Mouse (Mus musculus): Measurements from ENCODE around the gene Stx8. TPM values are rescaled to one million over a fixed set of nuclear protein-coding genes. Genes with fewer than 3 reads are reported as not detected.

Gene Stx8
- polyA plus RNA-seq, 1 experiment from 2014 or later = 71.0 TPM

- Histone ChIP-seq H3K9me3 (ENCODE audit: control insufficient read depth, low read length) (no peaks in the 10 kb centered on the region), H3K36me3 (ENCODE audit: control insufficient read depth, insufficient read depth, low read length) (no peaks in the 10 kb centered on the region), H3K27me3 (ENCODE audit: control insufficient read depth, insufficient read depth, low read length) (no peaks in the 10 kb centered on the region), H3K4me2 (replicated peaks; ENCODE audit: low read depth) (no peak overlapping the region), H3K4me1 (replicated peaks; ENCODE audit: control insufficient read depth, insufficient read depth) (no peaks in the 10 kb centered on the region; the same call in 1 of the 2 replicates), H3K9ac (ENCODE audit: low read length) (no peak overlapping the region), H3K27ac (replicated peaks) (no peak overlapping the region), H3K4me3 (ENCODE audit: low read depth, low read length) (no peak overlapping the region)
- no peak for ATAC-seq (ENCODE audit: low FRiP score, low TSS enrichment)
- WGBS = 64% methylated on average over 2 of the region's 2 CpGs
- DNase-seq (ENCODE audit: low spot score) = no peak
- no peak for TF ChIP-seq CTCF (IDR thresholded peaks at IDR 0.05; ENCODE audit: low read depth)
Measured at GRCm38 (mm10) chr11:68208023-68208422, 242.0 kb downstream of the Stx8 start.

GRCm38 (mm10) chr11:68208582-68208981 is 242.6 kb downstream of the Stx8 start:
- DNase-seq (ENCODE audit: low spot score) = no peak
- Histone ChIP-seq H3K4me3 (ENCODE audit: low read depth, low read length) (no peak overlapping the region), H3K4me2 (replicated peaks; ENCODE audit: low read depth) (no peak overlapping the region), H3K27ac (replicated peaks) (peak overlapping the region; percentile 75), H3K27me3 (ENCODE audit: control insufficient read depth, insufficient read depth, low read length) (no peaks in the 10 kb centered on the region), H3K9me3 (ENCODE audit: control insufficient read depth, low read length) (no peaks in the 10 kb centered on the region), H3K9ac (ENCODE audit: low read length) (0 out of 2 replicates have a peak overlapping the region, but pooled peaks have one; percentile 4), H3K36me3 (ENCODE audit: control insufficient read depth, insufficient read depth, low read length) (no peaks in the 10 kb centered on the region), H3K4me1 (replicated peaks; ENCODE audit: control insufficient read depth, insufficient read depth) (no peaks in the 10 kb centered on the region; the same call in 1 of the 2 replicates)
- ATAC-seq (ENCODE audit: low FRiP score, low TSS enrichment) = no peak
- 64% methylated on average over 1 of the region's 1 CpGs for WGBS
- TF ChIP-seq EP300 (optimal IDR thresholded peaks at IDR 0.05) = no peak
- TF ChIP-seq CTCF (IDR thresholded peaks at IDR 0.05; ENCODE audit: low read depth) = no peak

GRCm38 (mm10) chr11:68209506-68209905 is 243.5 kb downstream of the Stx8 start:
- TF ChIP-seq CTCF (IDR thresholded peaks at IDR 0.05; ENCODE audit: low read depth) (no peak), EP300 (optimal IDR thresholded peaks at IDR 0.05) (no peak)
- WGBS = 72% methylated on average over 4 of the region's 4 CpGs
- Histone ChIP-seq H3K4me3 (ENCODE audit: low read depth, low read length) (no peak overlapping the region), H3K9me3 (ENCODE audit: control insufficient read depth, low read length) (no peaks in the 10 kb centered on the region), H3K9ac (ENCODE audit: low read length) (no peak overlapping the region), H3K36me3 (ENCODE audit: control insufficient read depth, insufficient read depth, low read length) (no peaks in the 10 kb centered on the region), H3K27me3 (ENCODE audit: control insufficient read depth, insufficient read depth, low read length) (no peaks in the 10 kb centered on the region), H3K4me2 (replicated peaks; ENCODE audit: low read depth) (no peak overlapping the region), H3K27ac (replicated peaks) (no peak overlapping the region; the same call in 1 of the 2 replicates), H3K4me1 (replicated peaks; ENCODE audit: control insufficient read depth, insufficient read depth) (no peaks in the 10 kb centered on the region; the same call in 1 of the 2 replicates)
- ATAC-seq (ENCODE audit: low FRiP score, low TSS enrichment) = no peak
- DNase-seq (ENCODE audit: low spot score) = no peak

GRCm38 (mm10) chr11:68210714-68211113 is 244.7 kb downstream of the Stx8 start:
- TF ChIP-seq CTCF (IDR thresholded peaks at IDR 0.05; ENCODE audit: low read depth) (no peak), EP300 (optimal IDR thresholded peaks at IDR 0.05) (no peak)
- H3K27me3 ChIP-seq (ENCODE audit: control insufficient read depth, insufficient read depth, low read length) = no peaks in the 10 kb centered on the region
- 88% methylated on average over 5 of the region's 5 CpGs for WGBS
- ATAC-seq (ENCODE audit: low FRiP score, low TSS enrichment) (no peak), DNase-seq (ENCODE audit: low spot score) (no peak)
- no peak overlapping the region for H3K9ac ChIP-seq (ENCODE audit: low read length)
- H3K4me1 ChIP-seq (replicated peaks; ENCODE audit: control insufficient read depth, insufficient read depth) = peaks cover 2% of the 10 kb centered on the region
- 0 out of 2 replicates have a peak overlapping the region, but pooled peaks have one; percentile 45 for H3K27ac ChIP-seq (replicated peaks)
- H3K9me3 ChIP-seq (ENCODE audit: control insufficient read depth, low read length) = no peaks in the 10 kb centered on the region
- H3K36me3 ChIP-seq (ENCODE audit: control insufficient read depth, insufficient read depth, low read length) = no peaks in the 10 kb centered on the region
- no peak overlapping the region for H3K4me2 ChIP-seq (replicated peaks; ENCODE audit: low read depth)
- no peak overlapping the region for H3K4me3 ChIP-seq (ENCODE audit: low read depth, low read length)

- Histone ChIP-seq H3K27me3 (ENCODE audit: control insufficient read depth, insufficient read depth, low read length) (no peaks in the 10 kb centered on the region), H3K4me2 (replicated peaks; ENCODE audit: low read depth) (no peak overlapping the region), H3K9ac (ENCODE audit: low read length) (no peak overlapping the region), H3K4me1 (replicated peaks; ENCODE audit: control insufficient read depth, insufficient read depth) (peaks cover 7% of the 10 kb centered on the region), H3K4me3 (ENCODE audit: low read depth, low read length) (no peak overlapping the region), H3K9me3 (ENCODE audit: control insufficient read depth, low read length) (no peaks in the 10 kb centered on the region), H3K36me3 (ENCODE audit: control insufficient read depth, insufficient read depth, low read length) (no peaks in the 10 kb centered on the region), H3K27ac (replicated peaks) (peak overlapping the region; percentile 53)
- WGBS = 41% methylated on average over 8 of the region's 8 CpGs
- TF ChIP-seq EP300 (optimal IDR thresholded peaks at IDR 0.05) (no peak), CTCF (IDR thresholded peaks at IDR 0.05; ENCODE audit: low read depth) (peak; percentile 80)
- ATAC-seq (ENCODE audit: low FRiP score, low TSS enrichment) = peak; percentile 49
- DNase-seq (ENCODE audit: low spot score) = peak; percentile 67
Measured at GRCm38 (mm10) chr11:68211924-68212578, 246.1 kb downstream of the Stx8 start.

- Histone ChIP-seq H3K27me3 (ENCODE audit: control insufficient read depth, insufficient read depth, low read length) (no peaks in the 10 kb centered on the region), H3K36me3 (ENCODE audit: control insufficient read depth, insufficient read depth, low read length) (no peaks in the 10 kb centered on the region), H3K9me3 (ENCODE audit: control insufficient read depth, low read length) (no peaks in the 10 kb centered on the region), H3K4me2 (replicated peaks; ENCODE audit: low read depth) (no peak overlapping the region), H3K4me1 (replicated peaks; ENCODE audit: control insufficient read depth, insufficient read depth) (peaks cover 7% of the 10 kb centered on the region), H3K9ac (ENCODE audit: low read length) (no peak overlapping the region), H3K4me3 (ENCODE audit: low read depth, low read length) (no peak overlapping the region), H3K27ac (replicated peaks) (no peak overlapping the region)
- ATAC-seq (ENCODE audit: low FRiP score, low TSS enrichment) (no peak), DNase-seq (ENCODE audit: low spot score) (no peak)
- no peak for TF ChIP-seq CTCF (IDR thresholded peaks at IDR 0.05; ENCODE audit: low read depth)
- no peak for TF ChIP-seq EP300 (optimal IDR thresholded peaks at IDR 0.05)
- WGBS = 66% methylated on average over 3 of the region's 3 CpGs
Measured at GRCm38 (mm10) chr11:68213896-68214295, 247.9 kb downstream of the Stx8 start.

All from stomach, postnatal 0 days (tissue).